Mouse (Mus musculus) embryonic fibroblast, embryonic 13.5 days (primary cell): ENCODE data around the gene Gper1. TPM values are rescaled to one million over a fixed set of nuclear protein-coding genes. Genes with fewer than 3 reads are reported as not detected.

ENCODE experiments used
- H3K27ac ChIP-seq: 2 replicates; pipeline ENCODE4 v1.5.1; 2012; ENCODE audit warnings: low read length, control low read depth, inconsistent platforms; ENCODE audit not compliant: insufficient read depth
- H3K4me1 ChIP-seq: 2 replicates; pipeline ENCODE4 v1.6.1; 2011; ENCODE audit warnings: low read length; ENCODE audit not compliant: control insufficient read depth, insufficient read depth
- H3K4me3 ChIP-seq: 2 replicates; pipeline ENCODE4 v1.5.1; 2011; ENCODE audit warnings: mild to moderate bottlenecking, control low read depth, low read length; ENCODE audit not compliant: insufficient read depth
- CTCF ChIP-seq: IDR thresholded peaks from 2 replicates; pipeline ENCODE4 v1.5.1; 2011; ENCODE audit warnings: mild to moderate bottlenecking, control low read depth, low read length, moderate library complexity, borderline replicate concordance; ENCODE audit not compliant: insufficient read depth
- POLR2A ChIP-seq: IDR thresholded peaks from 2 replicates; pipeline ENCODE4 v1.6.1; 2011; ENCODE audit warnings: low read depth, mild to moderate bottlenecking, control low read depth, low read length, moderate library complexity
- polyA plus RNA-seq: library from polyadenylated mRNA; stranded (reverse); fragments of >200 nt; gene quantifications from 2 replicates; pipeline ENCODE4 v1.2.4, GENCODE M21; 2011; ENCODE audit warnings: low read depth; ENCODE audit not compliant: missing spikeins, insufficient read length

The Gper1 gene
- polyA plus RNA-seq, 1 experiment: 7.1 TPM

DNA sequence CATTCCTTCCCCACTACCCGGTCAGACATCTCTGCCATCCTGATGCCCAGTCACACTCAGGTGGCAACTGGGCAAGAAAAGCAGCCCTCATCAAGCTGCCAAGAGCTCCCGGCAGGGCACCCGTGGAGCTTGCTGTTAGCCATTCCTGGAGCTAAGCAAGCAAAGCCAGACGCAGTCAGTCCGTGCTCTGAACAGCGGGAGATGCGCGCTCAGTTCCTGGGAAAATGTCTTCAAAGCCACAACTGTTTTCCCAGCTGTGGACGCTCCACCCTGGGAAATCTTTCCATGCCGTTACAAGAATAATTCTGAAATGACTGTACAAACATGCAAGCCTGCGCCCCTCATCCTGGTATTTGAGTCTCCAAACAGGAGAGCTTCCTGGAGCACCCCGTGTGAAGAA is 19.5 kb downstream of the Gper1 start:
- TF ChIP-seq CTCF (no peak), POLR2A (no peak)
- Histone ChIP-seq H3K4me3 (no peak overlapping the region), H3K27ac (peak overlapping the region; percentile 48), H3K4me1 (peaks cover 3% of the 10 kb centered on the region)

DNA sequence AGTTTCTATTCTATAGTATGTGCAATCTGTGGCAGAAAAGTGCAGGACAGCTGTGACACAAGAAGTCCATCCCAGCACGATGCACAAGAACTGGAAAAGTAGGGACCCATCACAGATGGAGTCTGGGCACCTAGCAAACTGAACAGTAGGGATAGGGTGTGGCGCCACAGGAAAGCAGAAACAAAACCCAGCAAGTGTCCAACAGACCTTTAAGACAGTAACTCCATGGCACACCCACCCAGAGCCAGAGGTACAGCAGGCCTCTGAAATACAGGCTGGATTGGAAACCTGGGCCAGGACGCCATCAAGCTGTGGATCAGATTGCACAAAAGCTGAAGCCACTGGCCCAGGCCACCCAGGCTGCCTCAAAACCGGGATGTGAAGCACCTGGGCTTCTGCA is 20.0 kb downstream of the Gper1 start:
- H3K4me3 ChIP-seq: no peak overlapping the region
- H3K4me1 ChIP-seq: peaks cover 3% of the 10 kb centered on the region
- TF ChIP-seq CTCF (no peak), POLR2A (no peak)
- peak overlapping the region; percentile 3; the same call in 1 of the 2 replicates for H3K27ac ChIP-seq

DNA sequence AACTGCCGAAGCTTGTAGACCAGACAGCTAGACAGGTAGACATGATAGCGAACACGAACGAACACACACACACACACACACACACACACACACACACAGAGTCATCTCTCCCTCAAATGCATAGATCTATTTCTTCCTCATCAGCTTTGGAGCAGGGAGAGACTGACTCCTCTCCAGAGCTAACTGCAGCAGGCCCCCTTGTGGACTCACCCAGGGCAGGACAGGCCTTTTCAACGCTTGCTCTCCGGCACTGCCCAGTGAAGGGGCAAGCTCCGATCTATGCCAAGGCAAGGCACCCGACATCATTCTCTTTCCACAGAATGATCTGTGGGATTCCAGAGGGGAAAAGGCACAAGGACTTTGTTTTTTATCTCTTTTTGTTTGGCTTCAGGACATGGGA is 22.3 kb downstream of the Gper1 start:
- Histone ChIP-seq H3K4me3 (no peak overlapping the region), H3K4me1 (peaks cover 3% of the 10 kb centered on the region; the same call in 1 of the 2 replicates), H3K27ac (no peak overlapping the region)
- TF ChIP-seq CTCF: peak; percentile 8; the same call in 1 of the 2 replicates
- TF ChIP-seq POLR2A: no peak

- TF ChIP-seq POLR2A (no peak), CTCF (no peak)
- no peak overlapping the region for H3K4me3 ChIP-seq
- no peak overlapping the region for H3K27ac ChIP-seq
- no peaks in the 10 kb centered on the region for H3K4me1 ChIP-seq
Observed at GRCm38 (mm10) chr5:139448025-139448424, 25.1 kb downstream of the Gper1 start.

- no peaks in the 10 kb centered on the region for H3K4me1 ChIP-seq
- TF ChIP-seq CTCF: no peak
- TF ChIP-seq POLR2A: no peak
- no peak overlapping the region for H3K27ac ChIP-seq
- no peak overlapping the region for H3K4me3 ChIP-seq
Observed at GRCm38 (mm10) chr5:139449161-139449791, 26.3 kb downstream of the Gper1 start.

- no peak overlapping the region for H3K27ac ChIP-seq
Observed at GRCm38 (mm10) chr5:139449926-139450325, 27.0 kb downstream of the Gper1 start.

DNA sequence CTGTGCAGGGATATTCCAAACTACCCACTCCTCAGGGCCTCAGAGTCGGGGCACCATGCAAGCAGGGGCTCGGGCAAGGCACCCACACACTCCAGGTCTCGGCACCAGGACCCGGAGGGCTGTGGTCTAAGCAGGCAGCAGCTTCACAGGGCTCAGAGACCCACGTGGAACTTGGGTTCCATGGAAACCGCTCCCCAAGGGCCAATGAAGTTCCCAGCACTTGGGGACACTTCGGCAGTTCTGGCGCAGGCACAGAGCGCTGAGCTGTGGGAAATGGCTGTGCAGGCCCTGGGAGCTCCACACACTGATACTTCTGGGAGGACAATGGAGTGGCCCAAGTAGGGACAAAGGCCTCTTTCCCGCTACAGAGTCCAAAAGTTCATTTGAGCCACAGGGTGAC is 30.1 kb downstream of the Gper1 start:
- no peaks in the 10 kb centered on the region for H3K4me1 ChIP-seq
- H3K27ac ChIP-seq: no peak overlapping the region
- no peak overlapping the region for H3K4me3 ChIP-seq
- no peak for TF ChIP-seq CTCF
- no peak for TF ChIP-seq POLR2A

More at GRCm38 (mm10) chr5:139449926-139450325, 27.0 kb downstream of the Gper1 start:
- H3K4me3 ChIP-seq: no peak overlapping the region
- TF ChIP-seq CTCF: no peak
- TF ChIP-seq POLR2A: no peak
- no peaks in the 10 kb centered on the region for H3K4me1 ChIP-seq

- H3K4me3 ChIP-seq: no peak overlapping the region
- H3K4me1 ChIP-seq: peaks cover 4% of the 10 kb centered on the region
- no peak for TF ChIP-seq CTCF
- TF ChIP-seq POLR2A: no peak
- H3K27ac ChIP-seq: no peak overlapping the region
Observed at GRCm38 (mm10) chr5:139455166-139455565, 32.2 kb downstream of the Gper1 start.

GRCm38 (mm10) chr5:139457241-139457640 is 34.3 kb downstream of the Gper1 start:
- no peak overlapping the region for H3K27ac ChIP-seq
- TF ChIP-seq CTCF (no peak), POLR2A (no peak)
- no peak overlapping the region for H3K4me3 ChIP-seq
- H3K4me1 ChIP-seq: peaks cover 4% of the 10 kb centered on the region

DNA sequence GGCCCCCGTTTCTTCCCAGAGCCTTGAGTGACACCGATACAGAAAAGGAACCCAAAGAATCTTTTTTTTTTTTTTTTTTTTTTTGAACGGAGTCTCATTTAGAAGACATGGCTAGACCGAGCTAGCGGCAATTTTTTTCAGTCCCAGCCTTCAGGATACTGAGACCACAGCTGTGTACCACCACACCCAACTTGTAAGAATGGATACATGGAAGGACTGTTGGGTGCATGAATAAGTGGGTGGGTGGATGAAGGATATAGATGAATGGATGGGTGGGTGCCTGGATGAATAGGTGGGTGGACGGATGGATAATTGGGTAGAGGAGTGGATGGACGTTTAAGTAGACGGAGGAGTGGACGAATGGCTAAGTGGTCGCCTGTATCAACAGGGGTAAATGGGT is 37.0 kb downstream of the Gper1 start:
- H3K4me3 ChIP-seq: peak overlapping the region; percentile 61
- peaks cover 4% of the 10 kb centered on the region for H3K4me1 ChIP-seq
- TF ChIP-seq POLR2A (no peak), CTCF (no peak)
- H3K27ac ChIP-seq: no peak overlapping the region

GRCm38 (mm10) chr5:139460384-139461067 is 37.6 kb downstream of the Gper1 start, which contains the start of gene 3110082I17Rik:
Gene 3110082I17Rik, minus strand, starts transcription at chr5:139460527.
- no peak within 1 kb of the TSS for H3K27ac ChIP-seq
- H3K4me1 ChIP-seq: peaks cover 4% of the 10 kb centered on the region
- peak within 1 kb of the TSS; percentile 61 for H3K4me3 ChIP-seq
- TF ChIP-seq POLR2A (peak; percentile 41; the same call in 1 of the 2 replicates), CTCF (no peak)
